Mouse (Mus musculus): ENCODE data around the gene Wfdc16. TPM values are rescaled to one million over a fixed set of nuclear protein-coding genes. Genes with fewer than 3 reads are reported as not detected.
A peak's percentile ranks its signal among the peaks of the same experiment; 100 is the strongest.

The Wfdc16 gene
- not detected in 2 replicates for polyA plus RNA-seq (2012; rRNA removed)

DNA sequence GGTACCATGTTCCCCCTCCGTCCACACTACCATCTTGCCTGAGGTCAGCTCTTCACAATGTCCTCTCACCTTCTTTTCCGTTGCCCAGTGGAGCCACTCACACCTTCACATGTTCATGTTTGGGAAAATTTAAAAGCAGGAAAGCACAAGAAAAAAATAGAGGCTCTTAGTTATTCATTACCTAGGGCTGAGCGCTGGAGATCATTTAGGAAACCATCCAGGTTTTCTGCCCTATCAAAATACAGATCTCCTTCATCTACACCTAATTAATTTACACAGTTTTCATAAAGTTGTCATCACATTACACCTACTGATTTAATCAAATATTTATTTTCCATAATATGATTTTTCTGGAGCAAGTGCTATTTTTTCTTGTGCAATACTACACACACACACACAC is at the start of gene Wfdc16:
TSS of gene Wfdc16 (minus strand) at position 101 of the 400 bp plus-strand sequence.
- TF ChIP-seq POLR2A (IDR thresholded peaks at IDR 0.05; ENCODE audit: low read depth, low read length) = no peak
- no peak for TF ChIP-seq CTCF (IDR thresholded peaks at IDR 0.05; ENCODE audit: extremely low read depth, insufficient read depth, insufficient read length, insufficient replicate concordance)
- 89% methylated on average over 3 of the region's 3 CpGs for WGBS

DNA sequence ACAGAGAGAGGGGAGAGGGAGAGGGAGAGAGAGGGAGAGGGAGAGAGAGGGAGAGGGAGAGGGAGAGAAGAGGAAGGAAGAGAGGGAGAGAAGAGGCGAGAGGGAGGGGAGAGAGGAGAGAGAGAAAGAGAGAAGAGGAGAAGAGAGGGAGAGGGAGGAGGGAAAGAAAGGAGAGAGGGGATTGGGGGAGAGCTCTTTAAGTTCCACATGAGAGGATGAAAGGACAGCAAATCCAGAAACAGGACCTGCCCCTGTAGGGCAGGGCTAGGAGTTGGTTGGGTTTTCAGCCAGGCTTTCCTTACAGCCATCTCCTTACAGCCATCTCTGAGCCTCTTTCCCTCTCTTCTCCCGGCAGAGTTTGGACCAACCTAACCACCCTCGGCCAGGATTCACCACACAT is 46.2 kb upstream of the Wfdc16 start, which contains the start of gene Wfdc13:
TSS of gene Wfdc13 (plus strand) at position 301 of the 400 bp plus-strand sequence.
- Histone ChIP-seq H3K4me1 (ENCODE audit: control insufficient read depth, insufficient read depth, insufficient read length) (no peaks in the 10 kb centered on the region), H3K27me3 (ENCODE audit: control insufficient read depth, insufficient read depth, low read length) (no peaks in the 10 kb centered on the region), H3K27ac (ENCODE audit: insufficient read depth, low read length) (no peak within 1 kb of the TSS), H3K4me3 (ENCODE audit: extremely low read depth, insufficient read depth, insufficient read length) (no peak within 1 kb of the TSS), H3K36me3 (ENCODE audit: control insufficient read depth, insufficient read depth, low read length) (no peaks in the 10 kb centered on the region)
- 64% methylated on average over 3 of the region's 3 CpGs for WGBS
- TF ChIP-seq CTCF (IDR thresholded peaks at IDR 0.05; ENCODE audit: extremely low read depth, insufficient read depth, insufficient read length, insufficient replicate concordance) (no peak), POLR2A (IDR thresholded peaks at IDR 0.05; ENCODE audit: low read depth, low read length) (no peak)
- no peak for DNase-seq (ENCODE audit: low read depth in 1 of 2, low spot score in 2 of 2)

More for the DNA sequence above, at the start of gene Wfdc16:
- no peaks in the 10 kb centered on the region for H3K27me3 ChIP-seq (ENCODE audit: control insufficient read depth, insufficient read depth, low read length)
- no peak within 1 kb of the TSS for H3K4me3 ChIP-seq (ENCODE audit: extremely low read depth, insufficient read depth, insufficient read length)
- H3K4me1 ChIP-seq (ENCODE audit: control insufficient read depth, insufficient read depth, insufficient read length) = peaks cover 5% of the 10 kb centered on the region; the same call in 1 of the 2 replicates
- no peak for DNase-seq (ENCODE audit: low read depth in 1 of 2, low spot score in 2 of 2)
- H3K36me3 ChIP-seq (ENCODE audit: control insufficient read depth, insufficient read depth, low read length) = no peaks in the 10 kb centered on the region
- H3K27ac ChIP-seq (ENCODE audit: insufficient read depth, low read length) = no peak within 1 kb of the TSS

DNA sequence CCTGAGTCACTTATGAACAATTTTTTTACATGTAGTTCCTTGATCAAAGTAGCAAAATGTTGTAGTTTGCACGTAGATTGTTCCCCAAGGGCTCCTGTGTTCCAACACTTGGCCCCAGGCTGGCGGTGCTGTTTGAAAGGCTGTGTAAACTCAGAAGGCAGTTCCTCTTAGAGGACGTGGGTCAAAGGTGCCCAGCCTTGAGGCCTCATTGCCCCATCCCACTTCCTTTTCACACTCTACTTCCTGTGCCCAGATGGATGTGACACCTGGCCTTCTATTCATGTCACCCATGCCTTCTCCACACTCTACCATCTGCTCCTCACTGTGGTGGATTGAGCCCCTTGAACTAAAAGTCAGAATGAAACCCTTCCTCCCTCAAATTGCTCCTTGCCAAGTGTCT is 41.3 kb upstream of the Wfdc16 start:
- H3K4me1 ChIP-seq (ENCODE audit: control insufficient read depth, insufficient read depth, insufficient read length) = peaks cover 3% of the 10 kb centered on the region; the same call in 1 of the 2 replicates
- H3K36me3 ChIP-seq (ENCODE audit: control insufficient read depth, insufficient read depth, low read length) = no peaks in the 10 kb centered on the region
- DNase-seq (ENCODE audit: low read depth in 1 of 2, low spot score in 2 of 2) = no peak
- no peaks in the 10 kb centered on the region for H3K27me3 ChIP-seq (ENCODE audit: control insufficient read depth, insufficient read depth, low read length)
- no peak for TF ChIP-seq POLR2A (IDR thresholded peaks at IDR 0.05; ENCODE audit: low read depth, low read length)
- no peak for TF ChIP-seq CTCF (IDR thresholded peaks at IDR 0.05; ENCODE audit: extremely low read depth, insufficient read depth, insufficient read length, insufficient replicate concordance)
- H3K4me3 ChIP-seq (ENCODE audit: extremely low read depth, insufficient read depth, insufficient read length) = no peak overlapping the region
- no peak overlapping the region for H3K27ac ChIP-seq (ENCODE audit: insufficient read depth, low read length)
- WGBS = 9% methylated on average over 3 of the region's 3 CpGs

DNA sequence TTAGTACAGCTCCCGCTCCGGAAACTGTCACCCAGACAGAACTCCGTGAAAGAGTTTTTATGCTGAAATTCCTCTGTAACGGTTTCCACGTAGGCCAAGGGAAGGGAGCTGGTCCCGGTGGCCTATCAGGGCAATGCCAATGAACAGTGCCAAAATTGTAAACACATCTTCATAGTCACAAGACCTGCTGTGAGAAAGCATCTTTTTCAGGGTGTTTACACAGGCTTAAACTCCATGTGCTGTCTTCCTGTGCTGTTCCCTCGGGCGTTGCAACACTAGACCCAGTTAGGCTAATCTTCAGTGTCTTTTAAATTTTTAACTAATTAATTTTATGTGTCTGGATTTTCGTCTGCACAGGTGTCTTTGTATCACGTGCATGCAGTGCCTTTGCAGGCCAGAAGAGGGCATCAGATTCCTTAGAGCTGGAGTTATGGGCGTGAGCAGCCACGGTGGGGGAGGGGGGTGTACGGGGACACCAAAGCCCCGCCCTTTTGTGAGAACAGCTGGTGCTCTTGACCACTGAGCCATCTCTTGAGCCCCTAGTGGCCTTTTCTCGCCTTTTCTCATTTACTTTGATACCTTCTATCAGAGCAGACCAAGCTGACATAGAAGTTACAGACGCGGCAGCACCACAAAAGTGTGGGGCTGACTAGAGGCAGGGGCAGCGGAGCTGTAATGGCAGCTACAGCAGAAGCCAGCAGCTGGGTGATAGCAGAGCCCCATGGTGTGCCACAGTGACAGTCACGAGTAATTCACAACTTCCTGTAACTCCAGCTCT is 40.4 kb upstream of the Wfdc16 start:
- H3K27ac ChIP-seq (ENCODE audit: insufficient read depth, low read length) = no peak overlapping the region
- no peak overlapping the region for H3K4me3 ChIP-seq (ENCODE audit: extremely low read depth, insufficient read depth, insufficient read length)

DNA sequence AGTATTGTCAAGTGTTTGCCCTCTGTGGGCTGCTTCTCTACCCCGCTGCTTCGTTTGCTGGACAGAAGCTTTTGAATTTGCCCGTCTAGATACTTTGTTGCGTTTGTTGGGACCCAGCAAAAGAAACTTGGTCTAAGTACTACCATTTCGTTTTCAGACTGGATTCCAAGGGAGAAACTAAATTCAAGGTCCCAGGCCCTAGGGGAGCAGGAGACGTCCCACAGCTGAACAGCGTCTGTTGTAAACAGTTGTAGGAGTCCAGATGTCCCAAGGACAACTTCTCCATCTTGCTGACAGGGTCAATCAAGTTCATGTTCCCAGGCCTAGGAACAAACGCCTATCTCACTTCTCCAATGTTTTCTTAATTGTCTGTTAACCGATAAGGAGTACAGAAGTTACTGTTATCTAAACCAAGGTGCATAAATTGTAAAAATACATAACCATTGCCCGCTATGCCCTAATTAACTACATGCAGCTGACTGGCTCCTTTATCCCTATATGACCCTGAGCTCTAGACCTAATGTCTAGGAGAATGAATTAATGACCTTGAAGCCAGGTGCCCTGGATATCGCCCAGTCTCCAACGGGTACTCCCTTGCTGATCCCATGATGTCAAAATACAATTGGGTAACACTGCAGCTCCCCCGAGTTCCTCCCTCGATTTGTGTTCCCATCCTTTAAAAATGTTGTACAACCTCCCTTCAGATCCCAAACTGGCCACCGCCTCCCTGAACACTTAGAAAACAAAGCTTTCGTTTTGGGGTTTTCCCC is 38.5 kb upstream of the Wfdc16 start:
- H3K4me1 ChIP-seq (ENCODE audit: control insufficient read depth, insufficient read depth, insufficient read length) = peaks cover 3% of the 10 kb centered on the region; the same call in 1 of the 2 replicates
- H3K4me3 ChIP-seq (ENCODE audit: extremely low read depth, insufficient read depth, insufficient read length) = no peak overlapping the region
- 81% methylated on average over 16 of the region's 16 CpGs for WGBS
- TF ChIP-seq CTCF (IDR thresholded peaks at IDR 0.05; ENCODE audit: extremely low read depth, insufficient read depth, insufficient read length, insufficient replicate concordance) (no peak), POLR2A (IDR thresholded peaks at IDR 0.05; ENCODE audit: low read depth, low read length) (no peak)
- H3K27me3 ChIP-seq (ENCODE audit: control insufficient read depth, insufficient read depth, low read length) = no peaks in the 10 kb centered on the region
- no peak overlapping the region for H3K27ac ChIP-seq (ENCODE audit: insufficient read depth, low read length)
- H3K36me3 ChIP-seq (ENCODE audit: control insufficient read depth, insufficient read depth, low read length) = no peaks in the 10 kb centered on the region
- DNase-seq (ENCODE audit: low read depth in 1 of 2, low spot score in 2 of 2) = no peak

More for the DNA sequence above, 40.4 kb upstream of the Wfdc16 start:
- TF ChIP-seq CTCF (IDR thresholded peaks at IDR 0.05; ENCODE audit: extremely low read depth, insufficient read depth, insufficient read length, insufficient replicate concordance) = peak; percentile 62; the same call in 1 of the 2 replicates
- no peak for TF ChIP-seq POLR2A (IDR thresholded peaks at IDR 0.05; ENCODE audit: low read depth, low read length)
- Histone ChIP-seq H3K36me3 (ENCODE audit: control insufficient read depth, insufficient read depth, low read length) (no peaks in the 10 kb centered on the region), H3K27me3 (ENCODE audit: control insufficient read depth, insufficient read depth, low read length) (no peaks in the 10 kb centered on the region), H3K4me1 (ENCODE audit: control insufficient read depth, insufficient read depth, insufficient read length) (peaks cover 3% of the 10 kb centered on the region; the same call in 1 of the 2 replicates)
- DNase-seq (ENCODE audit: low read depth in 1 of 2, low spot score in 2 of 2) = peak; percentile 29 to 63
- 29% methylated on average over 19 of the region's 19 CpGs for WGBS

DNA sequence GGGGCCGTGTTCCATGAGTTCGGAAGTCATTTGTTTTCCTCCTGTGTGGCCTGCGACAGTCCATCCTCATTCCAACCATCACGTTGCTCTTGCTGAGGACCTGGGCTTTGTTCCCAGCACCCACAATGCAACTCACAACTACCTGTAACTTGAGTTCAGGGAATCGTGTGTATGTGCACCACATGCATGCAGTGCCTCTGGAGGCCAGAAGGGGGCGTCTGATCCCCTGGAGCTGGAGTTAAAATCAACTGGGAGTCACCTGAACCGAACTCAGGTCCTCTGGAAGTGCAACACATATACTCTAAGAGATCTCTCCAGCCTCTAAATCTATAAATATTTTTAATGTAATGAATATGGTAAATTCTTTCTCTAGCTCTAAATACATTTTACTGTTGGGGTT is 37.5 kb upstream of the Wfdc16 start:
- DNase-seq (ENCODE audit: low read depth in 1 of 2, low spot score in 2 of 2) = no peak
- 81% methylated on average over 7 of the region's 7 CpGs for WGBS
- H3K36me3 ChIP-seq (ENCODE audit: control insufficient read depth, insufficient read depth, low read length) = no peaks in the 10 kb centered on the region
- no peaks in the 10 kb centered on the region for H3K27me3 ChIP-seq (ENCODE audit: control insufficient read depth, insufficient read depth, low read length)
- peaks cover 3% of the 10 kb centered on the region; the same call in 1 of the 2 replicates for H3K4me1 ChIP-seq (ENCODE audit: control insufficient read depth, insufficient read depth, insufficient read length)
- H3K27ac ChIP-seq (ENCODE audit: insufficient read depth, low read length) = no peak overlapping the region
- TF ChIP-seq CTCF (IDR thresholded peaks at IDR 0.05; ENCODE audit: extremely low read depth, insufficient read depth, insufficient read length, insufficient replicate concordance) (no peak), POLR2A (IDR thresholded peaks at IDR 0.05; ENCODE audit: low read depth, low read length) (no peak)
- H3K4me3 ChIP-seq (ENCODE audit: extremely low read depth, insufficient read depth, insufficient read length) = no peak overlapping the region
